ENCODE assay signal across 21 mouse cellular contexts in the genomic region with DNA sequence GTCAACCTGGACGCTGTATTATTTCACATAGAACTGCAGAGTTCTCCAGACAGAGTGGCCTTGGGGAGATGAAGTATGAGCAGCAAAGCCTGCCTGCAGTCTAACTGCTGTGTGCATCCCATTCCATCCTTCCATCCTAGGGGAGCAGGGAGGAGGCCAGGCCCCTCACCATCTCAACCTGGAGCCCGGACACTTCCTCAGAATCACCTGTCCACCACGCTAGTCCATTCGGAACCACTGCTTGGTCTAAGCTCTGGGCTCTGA. TPM values are rescaled to one million over a fixed set of nuclear protein-coding genes. Genes with fewer than 3 reads are reported as not detected.
DNase-seq lines count a peak whose midpoint lies in the region; ATAC-seq and TF ChIP-seq lines count a peak whose summit lies in the region.
"Had no signal": no experiment of that assay in that cellular context is flagged by ENCODE, and none has a peak within 500 bp of the region (broad histone marks: within the 10 kb centered on the region; RNA-seq: fewer than 3 reads in every experiment).

No protein-coding gene starts in this region.

- no peak for ATAC-seq in neural tube, embryonic 12.5 days (ENCODE audit: low FRiP score, low read depth)
- no peak; the same call in 1 of the 2 replicates for ATAC-seq in hindbrain, embryonic 12.5 days (ENCODE audit: low FRiP score)
- no peak; the same call in 1 of the 2 replicates for ATAC-seq in midbrain, embryonic 12.5 days (ENCODE audit: low FRiP score, low read depth)
- peak; percentile 35; the same call in 1 of the 2 replicates for ATAC-seq in neural tube, embryonic 15.5 days (ENCODE audit: low FRiP score)
- no peak for ATAC-seq in intestine, postnatal 0 days
- no peak for ATAC-seq in megakaryocyte-erythroid progenitor cell, adult 5-6 weeks (replicated peaks; ENCODE audit: low FRiP score, low TSS enrichment, poor library complexity, severe bottlenecking)
- ATAC-seq: liver, postnatal 0 days had no signal

- no peaks in the 10 kb centered on the region for H3K9me3 ChIP-seq in neural tube, embryonic 12.5 days
- H3K9me3 ChIP-seq in hindbrain, embryonic 12.5 days (replicated peaks), result no peaks in the 10 kb centered on the region
- no peaks in the 10 kb centered on the region for H3K9me3 ChIP-seq in midbrain, embryonic 12.5 days
- no peaks in the 10 kb centered on the region for H3K9me3 ChIP-seq in neural tube, embryonic 15.5 days (replicated peaks)
- H3K9me3 ChIP-seq in intestine, postnatal 0 days (ENCODE audit: control insufficient read depth), result no peaks in the 10 kb centered on the region
- H3K9me3 ChIP-seq: heart, embryonic 10.5 days had no signal

- peak overlapping the region; percentile 49 for H3K4me2 ChIP-seq in neural tube, embryonic 12.5 days (replicated peaks)
- H3K4me2 ChIP-seq in hindbrain, embryonic 12.5 days (replicated peaks), result peak overlapping the region; percentile 31
- peak overlapping the region; percentile 39 for H3K4me2 ChIP-seq in midbrain, embryonic 12.5 days (replicated peaks)
- no peak overlapping the region; the same call in 1 of the 2 replicates for H3K4me2 ChIP-seq in neural tube, embryonic 15.5 days
- H3K4me2 ChIP-seq in intestine, postnatal 0 days (replicated peaks; ENCODE audit: low read depth), result no peak overlapping the region

- H3K27ac ChIP-seq in neural tube, embryonic 12.5 days, result no peak overlapping the region
- H3K27ac ChIP-seq in hindbrain, embryonic 12.5 days, result peak overlapping the region; percentile 84
- H3K27ac ChIP-seq in midbrain, embryonic 12.5 days (replicated peaks), result peak overlapping the region; percentile 75
- peak overlapping the region; percentile 81 for H3K27ac ChIP-seq in neural tube, embryonic 15.5 days (replicated peaks)
- H3K27ac ChIP-seq in intestine, postnatal 0 days (ENCODE audit: low read depth, low read length), result no peak overlapping the region
- H3K27ac ChIP-seq: heart, embryonic 10.5 days; stomach, postnatal 0 days had no signal

- DNase-seq in neural tube, embryonic 10.5 days (ENCODE audit: extremely low spot score, low spot score), result no peak
- no peak for DNase-seq in layer of hippocampus, adult 11-12 months (ENCODE audit: low spot score)
- DNase-seq: adrenal gland, postnatal 36 days; cerebellum, adult 9-11 months; gastrocnemius, postnatal 25 days; heart, postnatal 10 days; kidney, postnatal 4 days; liver; liver, postnatal 0 days; lung, postnatal 14 days; right cerebral cortex, adult 18-20 months; spleen, adult 18-20 months had no signal

- peaks cover 26% of the 10 kb centered on the region for H3K4me1 ChIP-seq in neural tube, embryonic 12.5 days
- peaks cover 43% of the 10 kb centered on the region for H3K4me1 ChIP-seq in hindbrain, embryonic 12.5 days
- H3K4me1 ChIP-seq in midbrain, embryonic 12.5 days, result peaks cover 45% of the 10 kb centered on the region
- H3K4me1 ChIP-seq in neural tube, embryonic 15.5 days, result peaks cover 40% of the 10 kb centered on the region
- H3K4me1 ChIP-seq in intestine, postnatal 0 days (replicated peaks; ENCODE audit: control insufficient read depth, insufficient read depth, low read length), result 0 out of 2 replicates have a peak, but pooled peaks cover 3% of the 10 kb centered on the region

- H3K9ac ChIP-seq in neural tube, embryonic 12.5 days, result no peak overlapping the region
- no peak overlapping the region for H3K9ac ChIP-seq in hindbrain, embryonic 12.5 days
- H3K9ac ChIP-seq in midbrain, embryonic 12.5 days (replicated peaks), result no peak overlapping the region
- no peak overlapping the region for H3K9ac ChIP-seq in neural tube, embryonic 15.5 days (replicated peaks)
- no peak overlapping the region for H3K9ac ChIP-seq in intestine, postnatal 0 days (ENCODE audit: low read depth, low read length)
- H3K9ac ChIP-seq: liver, postnatal 0 days had no signal

- H3K4me3 ChIP-seq in neural tube, embryonic 12.5 days, result no peak overlapping the region
- H3K4me3 ChIP-seq in hindbrain, embryonic 12.5 days, result no peak overlapping the region
- no peak overlapping the region for H3K4me3 ChIP-seq in midbrain, embryonic 12.5 days
- no peak overlapping the region for H3K4me3 ChIP-seq in neural tube, embryonic 15.5 days (replicated peaks)
- H3K4me3 ChIP-seq in intestine, postnatal 0 days (ENCODE audit: low read depth, low read length), result no peak overlapping the region
- H3K4me3 ChIP-seq: heart, embryonic 10.5 days had no signal

- WGBS in neural tube, embryonic 12.5 days, result 69% methylated on average over 4 of the region's 4 CpGs
- WGBS in hindbrain, embryonic 12.5 days, result 60% methylated on average over 4 of the region's 4 CpGs
- WGBS in midbrain, embryonic 12.5 days, result 41% methylated on average over 4 of the region's 4 CpGs
- WGBS in neural tube, embryonic 15.5 days, result 59% methylated on average over 4 of the region's 4 CpGs
- 88% methylated on average over 4 of the region's 4 CpGs for WGBS in intestine, postnatal 0 days

- H3K27me3 ChIP-seq in neural tube, embryonic 12.5 days (replicated peaks), result no peaks in the 10 kb centered on the region
- no peaks in the 10 kb centered on the region for H3K27me3 ChIP-seq in hindbrain, embryonic 12.5 days
- H3K27me3 ChIP-seq in midbrain, embryonic 12.5 days, result peaks cover 24% of the 10 kb centered on the region
- H3K27me3 ChIP-seq in neural tube, embryonic 15.5 days (replicated peaks), result no peaks in the 10 kb centered on the region
- H3K27me3 ChIP-seq in intestine, postnatal 0 days (replicated peaks; ENCODE audit: control insufficient read depth, insufficient read depth, low read length), result no peaks in the 10 kb centered on the region

- no peaks in the 10 kb centered on the region for H3K36me3 ChIP-seq in neural tube, embryonic 12.5 days
- H3K36me3 ChIP-seq in hindbrain, embryonic 12.5 days, result no peaks in the 10 kb centered on the region
- H3K36me3 ChIP-seq in midbrain, embryonic 12.5 days, result no peaks in the 10 kb centered on the region
- no peaks in the 10 kb centered on the region for H3K36me3 ChIP-seq in neural tube, embryonic 15.5 days
- H3K36me3 ChIP-seq in intestine, postnatal 0 days (ENCODE audit: control insufficient read depth, insufficient read depth), result no peaks in the 10 kb centered on the region; the same call in 1 of the 2 replicates
- H3K36me3 ChIP-seq: heart, embryonic 10.5 days had no signal

- TF ChIP-seq CTCF in intestine, postnatal 0 days (IDR thresholded peaks at IDR 0.05; ENCODE audit: low read depth), result no peak

RNA-seq across cellular contexts. Expression of a gene that starts 23.8 kb away (rescaled TPM):
- 7.0 and 7.7 TPM in 2 replicates for polyA plus RNA-seq in neural tube, embryonic 12.5 days (2016; fragmentation: Nextera tagmentation; extraction: Ambion mirVana)
- polyA plus RNA-seq in hindbrain, embryonic 12.5 days (2016; fragmentation: Nextera tagmentation; extraction: Ambion mirVana), result 6.0 and 6.1 TPM in 2 replicates
- polyA plus RNA-seq in midbrain, embryonic 12.5 days (2016; fragmentation: Nextera tagmentation; extraction: Ambion mirVana), result 12.6 and 14.4 TPM in 2 replicates
- polyA plus RNA-seq in neural tube, embryonic 15.5 days (2015; fragmentation: Nextera tagmentation; extraction: Ambion mirVana), result 56.0 and 61.2 TPM in 2 replicates
- 2.7 and 3.3 TPM in 2 replicates for polyA plus RNA-seq in intestine, postnatal 0 days (2015; fragmentation: Nextera tagmentation; extraction: Ambion mirVana)
- 0.17 TPM in 1 of 2 replicates, not detected in the other for total RNA-seq in megakaryocyte-erythroid progenitor cell, adult 5-6 weeks (2014; fragmentation: Nextera tagmentation)
- 0.38 TPM in 1 of 2 replicates, not detected in the other for total RNA-seq in megakaryocyte-erythroid progenitor cell, adult 5-6 weeks (2017)
- total RNA-seq: monocyte, adult 5-6 weeks had no signal

RNA-seq across cellular contexts. Expression of a gene that starts 49.9 kb away (rescaled TPM):
- polyA plus RNA-seq in neural tube, embryonic 12.5 days (2016; fragmentation: Nextera tagmentation; extraction: Ambion mirVana), result 117 and 125 TPM in 2 replicates
- polyA plus RNA-seq in hindbrain, embryonic 12.5 days (2016; fragmentation: Nextera tagmentation; extraction: Ambion mirVana), result 102 and 105 TPM in 2 replicates
- polyA plus RNA-seq in midbrain, embryonic 12.5 days (2016; fragmentation: Nextera tagmentation; extraction: Ambion mirVana), result 124 and 129 TPM in 2 replicates
- 106 and 119 TPM in 2 replicates for polyA plus RNA-seq in neural tube, embryonic 15.5 days (2015; fragmentation: Nextera tagmentation; extraction: Ambion mirVana)
- polyA plus RNA-seq in intestine, postnatal 0 days (2015; fragmentation: Nextera tagmentation; extraction: Ambion mirVana), result 53.7 and 59.1 TPM in 2 replicates
- 80.9 and 99.0 TPM in 2 replicates for total RNA-seq in megakaryocyte-erythroid progenitor cell, adult 5-6 weeks (2014; fragmentation: Nextera tagmentation)
- total RNA-seq in megakaryocyte-erythroid progenitor cell, adult 5-6 weeks (2017), result 82.9 and 105 TPM in 2 replicates

RNA-seq across cellular contexts. Expression of a gene that starts 54.5 kb away (rescaled TPM):
- 74.8 and 75.3 TPM in 2 replicates for polyA plus RNA-seq in neural tube, embryonic 12.5 days (2016; fragmentation: Nextera tagmentation; extraction: Ambion mirVana)
- 72.5 and 76.9 TPM in 2 replicates for polyA plus RNA-seq in hindbrain, embryonic 12.5 days (2016; fragmentation: Nextera tagmentation; extraction: Ambion mirVana)
- polyA plus RNA-seq in midbrain, embryonic 12.5 days (2016; fragmentation: Nextera tagmentation; extraction: Ambion mirVana), result 71.7 and 73.7 TPM in 2 replicates
- polyA plus RNA-seq in neural tube, embryonic 15.5 days (2015; fragmentation: Nextera tagmentation; extraction: Ambion mirVana), result 111 and 116 TPM in 2 replicates
- 111 and 116 TPM in 2 replicates for polyA plus RNA-seq in intestine, postnatal 0 days (2015; fragmentation: Nextera tagmentation; extraction: Ambion mirVana)
- 81.8 and 82.3 TPM in 2 replicates for total RNA-seq in megakaryocyte-erythroid progenitor cell, adult 5-6 weeks (2014; fragmentation: Nextera tagmentation)
- 60.4 and 66.0 TPM in 2 replicates for total RNA-seq in megakaryocyte-erythroid progenitor cell, adult 5-6 weeks (2017)

Comparison
In these comparisons a context has a peak if more than half of its experiments do, and no peak if none do; other contexts are left out.
1. H3K27ac ChIP-seq: peak in hindbrain, embryonic 12.5 days (single experiment), midbrain, embryonic 12.5 days (single experiment) and neural tube, embryonic 15.5 days (single experiment); none in neural tube, embryonic 12.5 days (single experiment) and intestine, postnatal 0 days (single experiment).
2. H3K4me2 ChIP-seq: peak in neural tube, embryonic 12.5 days (single experiment), hindbrain, embryonic 12.5 days (single experiment) and midbrain, embryonic 12.5 days (single experiment); none in neural tube, embryonic 15.5 days (single experiment) and intestine, postnatal 0 days (single experiment).